Mouse (Mus musculus) lung, postnatal 0 days (tissue): ENCODE data around the gene Slc9a6. TPM values are rescaled to one million over a fixed set of nuclear protein-coding genes. Genes with fewer than 3 reads are reported as not detected.
A peak's percentile ranks its signal among the peaks of the same experiment; 100 is the strongest.

ENCODE experiments used
- ATAC-seq: fragments of 200-750 bp; cut with Nextera tagmentation; 2 replicates; pipeline ENCODE4 v1.8.0; 2017; ENCODE audit warnings: moderate library complexity
- DNase-seq: peaks from one replicate; pipeline ENCODE4 v3.0.0-alpha.2; 2016; ENCODE audit warnings: low spot score
- H3K27ac ChIP-seq: fragments of 300-500 bp; sonication (generic); 2 replicates; pipeline ENCODE4 v1.5.1; 2014; ENCODE audit warnings: antibody characterized with exemption, mild to moderate bottlenecking, low read length, mixed read lengths
- H3K27me3 ChIP-seq: fragments of 300-500 bp; sonication (generic); replicated peaks from 2 replicates; pipeline ENCODE4 v1.6.1; 2014; ENCODE audit warnings: low read length, mixed read lengths; ENCODE audit not compliant: insufficient read depth
- H3K36me3 ChIP-seq: fragments of 300-500 bp; sonication (generic); 2 replicates; pipeline ENCODE4 v1.6.1; 2014; ENCODE audit warnings: low read length, mixed read lengths; ENCODE audit not compliant: insufficient read depth
- H3K4me1 ChIP-seq: fragments of 300-500 bp; sonication (generic); 2 replicates; pipeline ENCODE4 v1.6.1; 2014; ENCODE audit warnings: antibody characterized with exemption, low read depth, low read length, mixed read lengths; ENCODE audit not compliant: insufficient read depth
- H3K4me2 ChIP-seq: fragments of 300-500 bp; sonication (generic); replicated peaks from 2 replicates; pipeline ENCODE4 v1.6.1; 2014; ENCODE audit warnings: low read depth, mild to moderate bottlenecking, low read length, moderate library complexity, mixed read lengths
- H3K4me3 ChIP-seq: fragments of 300-500 bp; sonication (generic); 2 replicates; pipeline ENCODE4 v1.5.1; 2014; ENCODE audit warnings: low read depth, low read length
- H3K9ac ChIP-seq: fragments of 300-500 bp; sonication (generic); replicated peaks from 2 replicates; pipeline ENCODE4 v1.6.1; 2014; ENCODE audit warnings: low read depth, mild to moderate bottlenecking
- H3K9me3 ChIP-seq: fragments of 300-500 bp; sonication (generic); 2 replicates; pipeline ENCODE4 v1.6.1; 2016; ENCODE audit warnings: low read length, mixed read lengths
- CTCF ChIP-seq: IDR thresholded peaks from 2 replicates; pipeline ENCODE4 v1.5.1; 2016; ENCODE audit warnings: antibody characterized with exemption, mild to moderate bottlenecking
- EP300 ChIP-seq: IDR thresholded peaks from 2 replicates; pipeline ENCODE4 v1.6.1; 2016; ENCODE audit warnings: antibody characterized with exemption, mild to moderate bottlenecking, control low read depth
- WGBS: fragments of 180-500 bp; shearing (Covaris S2); extraction: QIAGEN DNeasy Blood & Tissue Kit; methylation state at CpG from one replicate; pipeline ENCODE4 v1.1.7; 2014; 5-methylcytosine and 5-hydroxymethylcytosine counted together
- polyA plus RNA-seq: library from polyadenylated mRNA; unstranded; fragments of >200 nt; fragmentation: Nextera tagmentation; extraction: Ambion mirVana; gene quantifications from 2 replicates; pipeline ENCODE4 v1.2.1, GENCODE M21; 2015

The Slc9a6 gene
- polyA plus RNA-seq, 1 experiment from 2014 or later: 16.1 TPM

- Histone ChIP-seq H3K4me2 (no peak overlapping the region), H3K9ac (no peak overlapping the region), H3K27me3 (no peaks in the 10 kb centered on the region), H3K9me3 (no peaks in the 10 kb centered on the region), H3K36me3 (no peaks in the 10 kb centered on the region), H3K27ac (peak overlapping the region; percentile 51; the same call in 1 of the 2 replicates), H3K4me3 (no peak overlapping the region), H3K4me1 (no peaks in the 10 kb centered on the region)
- ATAC-seq (no peak), DNase-seq (no peak)
- WGBS: 79% methylated on average over 3 of the region's 3 CpGs
- no peak for TF ChIP-seq EP300
- TF ChIP-seq CTCF: no peak
Observed at GRCm38 (mm10) chrX:56668501-56668900, 58.9 kb downstream of the Slc9a6 start.

DNA sequence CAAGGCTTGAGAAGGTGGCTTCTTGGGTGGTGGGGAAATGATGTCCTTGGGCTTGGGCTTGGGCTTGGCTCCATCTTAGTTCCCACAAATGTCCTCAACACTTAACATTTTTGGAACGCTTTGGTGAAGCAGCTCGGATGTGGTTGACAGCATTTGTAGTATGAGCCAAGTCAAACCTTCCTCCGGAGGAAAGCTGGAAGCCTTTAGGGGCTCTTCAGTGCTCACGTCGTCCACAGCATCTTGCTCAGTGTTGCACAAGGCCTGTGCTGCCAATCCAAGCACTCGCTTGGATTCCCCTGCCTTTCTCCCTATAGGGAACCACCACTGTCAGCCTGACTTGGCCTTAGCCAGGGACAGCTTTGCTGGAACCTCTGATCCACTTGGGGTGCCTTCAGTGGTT lies 66.0 kb downstream of the Slc9a6 start:
- DNase-seq: peak; percentile 70
- Histone ChIP-seq H3K36me3 (no peaks in the 10 kb centered on the region), H3K9me3 (no peaks in the 10 kb centered on the region), H3K27ac (0 out of 2 replicates have a peak overlapping the region, but pooled peaks have one; percentile 57), H3K4me3 (no peak overlapping the region), H3K4me2 (no peak overlapping the region), H3K4me1 (no peaks in the 10 kb centered on the region), H3K27me3 (no peaks in the 10 kb centered on the region), H3K9ac (no peak overlapping the region)
- peak; percentile 85 for ATAC-seq
- peak; percentile 44; the same call in 1 of the 2 replicates for TF ChIP-seq EP300
- no peak for TF ChIP-seq CTCF
- WGBS: 60% methylated on average over 6 of the region's 6 CpGs

DNA sequence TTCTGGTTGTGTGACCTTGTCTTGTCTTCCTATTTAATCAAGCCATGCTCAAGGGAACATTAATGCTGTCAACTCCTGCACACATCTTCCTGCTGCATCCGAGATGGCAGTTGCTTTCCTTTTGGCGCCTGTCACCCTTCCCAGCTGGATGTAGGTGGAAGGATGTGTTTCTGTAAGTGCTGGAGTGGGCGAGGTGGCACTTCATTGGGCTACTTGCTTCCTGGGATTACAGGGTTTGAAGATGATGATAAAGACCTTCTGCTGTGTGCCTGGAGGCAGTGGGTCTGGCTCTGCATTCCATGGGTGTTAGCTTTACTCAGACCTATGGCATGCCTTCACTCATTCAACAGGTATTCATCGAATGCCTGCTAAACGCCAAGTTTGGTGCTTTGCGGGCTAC lies 68.2 kb downstream of the Slc9a6 start:
- Histone ChIP-seq H3K4me3 (no peak overlapping the region), H3K9ac (no peak overlapping the region), H3K27ac (0 out of 2 replicates have a peak overlapping the region, but pooled peaks have one; percentile 14), H3K9me3 (no peaks in the 10 kb centered on the region), H3K4me2 (no peak overlapping the region), H3K27me3 (no peaks in the 10 kb centered on the region), H3K4me1 (no peaks in the 10 kb centered on the region), H3K36me3 (no peaks in the 10 kb centered on the region)
- WGBS: 62% methylated on average over 6 of the region's 6 CpGs
- 0 out of 2 replicates have a peak, but pooled peaks have one; percentile 12 for ATAC-seq
- TF ChIP-seq EP300: no peak
- TF ChIP-seq CTCF: no peak
- no peak for DNase-seq

GRCm38 (mm10) chrX:56679066-56679465 lies 69.5 kb downstream of the Slc9a6 start:
- H3K4me1 ChIP-seq: no peaks in the 10 kb centered on the region
- DNase-seq (no peak), ATAC-seq (no peak)
- no peaks in the 10 kb centered on the region for H3K9me3 ChIP-seq
- no peak overlapping the region for H3K4me3 ChIP-seq
- H3K27me3 ChIP-seq: no peaks in the 10 kb centered on the region
- WGBS: 68% methylated on average over 6 of the region's 6 CpGs
- TF ChIP-seq EP300: no peak
- TF ChIP-seq CTCF: no peak
- H3K4me2 ChIP-seq: no peak overlapping the region
- no peak overlapping the region for H3K27ac ChIP-seq
- H3K36me3 ChIP-seq: no peaks in the 10 kb centered on the region
- no peak overlapping the region for H3K9ac ChIP-seq

DNA sequence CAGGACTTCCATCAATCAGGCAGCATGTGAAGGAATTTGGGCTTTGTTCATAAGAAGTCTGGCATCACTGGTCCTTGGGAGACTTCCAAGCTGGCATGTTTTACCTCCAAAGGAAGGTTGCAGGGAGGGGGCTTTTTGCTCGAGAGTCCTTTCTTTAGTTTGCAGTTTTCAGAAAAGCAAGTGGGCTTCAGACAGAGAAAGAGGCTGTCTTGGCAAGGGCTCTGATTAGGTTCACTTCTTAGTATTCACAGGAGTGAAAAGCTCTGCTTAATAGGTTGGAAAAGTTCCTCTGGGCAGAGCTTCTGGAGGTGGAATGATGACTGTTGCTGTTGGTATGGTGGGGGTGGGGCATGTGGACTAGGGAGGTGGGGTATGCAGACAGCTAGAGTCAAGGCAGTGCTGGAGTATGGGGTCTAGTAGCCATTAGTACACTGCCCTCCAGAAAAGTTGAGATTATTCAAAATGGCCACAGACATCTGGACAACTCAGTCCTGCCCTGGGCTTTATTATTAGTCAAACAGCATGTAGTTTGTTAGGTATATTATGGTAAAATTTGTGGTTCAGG lies 72.7 kb downstream of the Slc9a6 start:
- no peak overlapping the region for H3K4me2 ChIP-seq
- H3K9ac ChIP-seq: no peak overlapping the region
- no peak for TF ChIP-seq EP300
- no peak for TF ChIP-seq CTCF
- no peaks in the 10 kb centered on the region for H3K9me3 ChIP-seq
- H3K27ac ChIP-seq: no peak overlapping the region
- no peak overlapping the region for H3K4me3 ChIP-seq
- no peaks in the 10 kb centered on the region for H3K36me3 ChIP-seq
- H3K4me1 ChIP-seq: no peaks in the 10 kb centered on the region
- 69% methylated on average over 1 of the region's 1 CpGs for WGBS
- no peaks in the 10 kb centered on the region for H3K27me3 ChIP-seq
- ATAC-seq (no peak), DNase-seq (no peak)

DNA sequence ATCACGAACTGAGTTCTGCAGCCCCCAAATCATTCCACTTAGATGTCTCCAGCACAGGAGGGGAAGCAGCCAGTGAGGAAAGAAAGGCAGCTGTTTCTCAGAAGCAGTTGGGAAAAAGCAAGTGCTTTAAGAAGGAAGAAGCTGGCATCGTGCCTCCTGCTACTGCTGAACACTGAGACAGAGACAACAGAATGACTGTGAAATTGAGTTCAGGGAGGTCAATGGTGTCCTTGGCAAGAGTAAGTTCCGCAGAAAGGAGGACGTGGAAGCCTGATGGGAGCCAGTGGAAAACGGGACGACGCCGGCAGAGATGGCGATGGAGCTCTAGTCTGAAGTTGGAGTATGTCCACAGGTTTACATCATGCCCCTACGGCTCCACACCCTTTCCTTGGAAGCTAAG lies 74.0 kb downstream of the Slc9a6 start:
- Histone ChIP-seq H3K4me2 (no peak overlapping the region), H3K9ac (no peak overlapping the region), H3K27ac (no peak overlapping the region), H3K4me1 (no peaks in the 10 kb centered on the region), H3K4me3 (no peak overlapping the region), H3K27me3 (no peaks in the 10 kb centered on the region), H3K36me3 (no peaks in the 10 kb centered on the region), H3K9me3 (no peaks in the 10 kb centered on the region)
- peak; percentile 44 for ATAC-seq
- TF ChIP-seq EP300: no peak
- no peak for TF ChIP-seq CTCF
- WGBS: 43% methylated on average over 10 of the region's 10 CpGs
- peak; percentile 86 for DNase-seq
